Mouse (Mus musculus) spleen, adult 2 months (tissue): ENCODE measurements around the gene Slc6a17. TPM values are rescaled to one million over a fixed set of nuclear protein-coding genes. Genes with fewer than 3 reads are reported as not detected.

Experiments used
- DNase-seq, 2 experiments: peaks; one replicate each; pipeline versions ENCODE4 v3.0.0 to v3.0.0-alpha.2; 2012 to 2021; ENCODE audit warnings: low spot score in 2 of 2, low read depth in 1 of 2
- H3K27ac ChIP-seq: fragments of 200-500 bp; 2 replicates; pipeline ENCODE4 v1.5.1; 2012; ENCODE audit warnings: low read length, inconsistent platforms; ENCODE audit not compliant: insufficient read depth
- H3K27me3 ChIP-seq: fragments of 200-500 bp; 2 replicates; pipeline ENCODE4 v1.6.1; 2012; ENCODE audit warnings: mild to moderate bottlenecking, moderate library complexity, low read length, inconsistent platforms; ENCODE audit not compliant: control insufficient read depth, insufficient read depth
- H3K36me3 ChIP-seq: fragments of 200-500 bp; 2 replicates; pipeline ENCODE4 v1.6.1; 2012; ENCODE audit warnings: mild to moderate bottlenecking, low read length, inconsistent platforms; ENCODE audit not compliant: control insufficient read depth, insufficient read depth
- H3K4me1 ChIP-seq: fragments of 200-500 bp; 2 replicates; pipeline ENCODE4 v1.6.1; 2011; ENCODE audit warnings: inconsistent platforms; ENCODE audit not compliant: control insufficient read depth, insufficient read depth, insufficient read length
- H3K4me3 ChIP-seq: fragments of 200-500 bp; 2 replicates; pipeline ENCODE4 v1.5.1; 2011; ENCODE audit warnings: mild to moderate bottlenecking, inconsistent platforms; ENCODE audit not compliant: insufficient read depth, insufficient read length; ENCODE audit errors: extremely low read depth
- CTCF ChIP-seq: fragments of 200-500 bp; IDR thresholded peaks from 2 replicates; pipeline ENCODE4 v1.5.1; 2011; ENCODE audit warnings: mild to moderate bottlenecking, inconsistent platforms; ENCODE audit not compliant: insufficient read depth, insufficient read length, insufficient replicate concordance; ENCODE audit errors: extremely low read depth
- POLR2A ChIP-seq: fragments of 200-500 bp; IDR thresholded peaks from 2 replicates; pipeline ENCODE4 v1.6.1; 2011; ENCODE audit warnings: low read depth, low read length, inconsistent platforms
- whole genome bisulfite sequencing: fragments of 180-500 bp; shearing (Covaris S2); methylation state at CpG from one replicate; pipeline ENCODE4 v1.1.7; 2018; 5-methylcytosine and 5-hydroxymethylcytosine counted together
- polyA plus RNA-seq: library from polyadenylated mRNA; depleted of rRNA; stranded (reverse); fragments of >200 nt; gene quantifications from 2 replicates; pipeline ENCODE4 v1.2.3, GENCODE M21; 2012

The Slc6a17 gene
- polyA plus RNA-seq, 1 experiment = 0.29 TPM

GRCm38 (mm10) chr3:107508696-107509095 lies 9.1 kb downstream of the Slc6a17 start:
- no peak overlapping the region for H3K4me3 ChIP-seq
- H3K27me3 ChIP-seq = no peaks in the 10 kb centered on the region
- H3K27ac ChIP-seq = no peak overlapping the region
- 70% methylated on average over 8 of the region's 8 CpGs for WGBS
- no peaks in the 10 kb centered on the region for H3K36me3 ChIP-seq
- TF ChIP-seq CTCF (no peak), POLR2A (no peak)
- DNase-seq = no peak
- H3K4me1 ChIP-seq = no peaks in the 10 kb centered on the region

GRCm38 (mm10) chr3:107507966-107508365 lies 9.9 kb downstream of the Slc6a17 start:
- Histone ChIP-seq H3K27me3 (no peaks in the 10 kb centered on the region), H3K4me1 (no peaks in the 10 kb centered on the region), H3K27ac (no peak overlapping the region), H3K4me3 (no peak overlapping the region), H3K36me3 (no peaks in the 10 kb centered on the region)
- WGBS = 84% methylated on average over 9 of the region's 9 CpGs
- no peak for DNase-seq
- TF ChIP-seq POLR2A = no peak
- TF ChIP-seq CTCF = no peak

- Histone ChIP-seq H3K27ac (no peak overlapping the region), H3K4me3 (no peak overlapping the region), H3K27me3 (no peaks in the 10 kb centered on the region), H3K36me3 (no peaks in the 10 kb centered on the region), H3K4me1 (no peaks in the 10 kb centered on the region)
- TF ChIP-seq CTCF (no peak), POLR2A (no peak)
- no peak for DNase-seq
- WGBS = 80% methylated on average over 4 of the region's 4 CpGs
Observed at GRCm38 (mm10) chr3:107506531-107506930, 11.3 kb downstream of the Slc6a17 start.

GRCm38 (mm10) chr3:107505464-107506367 lies 12.1 kb downstream of the Slc6a17 start:
- no peak overlapping the region for H3K4me3 ChIP-seq
- no peaks in the 10 kb centered on the region for H3K36me3 ChIP-seq
- H3K27me3 ChIP-seq = no peaks in the 10 kb centered on the region
- WGBS = 82% methylated on average over 4 of the region's 4 CpGs
- H3K4me1 ChIP-seq = no peaks in the 10 kb centered on the region
- TF ChIP-seq CTCF (no peak), POLR2A (no peak)
- H3K27ac ChIP-seq = no peak overlapping the region
- no peak for DNase-seq

- no peaks in the 10 kb centered on the region for H3K27me3 ChIP-seq
- no peaks in the 10 kb centered on the region for H3K36me3 ChIP-seq
- no peak overlapping the region for H3K27ac ChIP-seq
- no peaks in the 10 kb centered on the region for H3K4me1 ChIP-seq
- whole genome bisulfite sequencing = 69% methylated on average over 1 of the region's 1 CpGs
- TF ChIP-seq CTCF (no peak), POLR2A (no peak)
- H3K4me3 ChIP-seq = no peak overlapping the region
- DNase-seq = no peak
Observed at GRCm38 (mm10) chr3:107504542-107504941, 13.3 kb downstream of the Slc6a17 start.

- no peak overlapping the region for H3K27ac ChIP-seq
- H3K4me1 ChIP-seq = no peaks in the 10 kb centered on the region
- H3K4me3 ChIP-seq = no peak overlapping the region
- 75% methylated on average over 2 of the region's 2 CpGs for WGBS
- H3K27me3 ChIP-seq = no peaks in the 10 kb centered on the region
- DNase-seq = no peak
- H3K36me3 ChIP-seq = no peaks in the 10 kb centered on the region
- TF ChIP-seq CTCF = no peak
- TF ChIP-seq POLR2A = no peak
Observed at GRCm38 (mm10) chr3:107503716-107504115, 14.1 kb downstream of the Slc6a17 start.

- H3K4me3 ChIP-seq = no peak overlapping the region
- 75% methylated on average over 7 of the region's 7 CpGs for WGBS
- no peaks in the 10 kb centered on the region for H3K4me1 ChIP-seq
- no peaks in the 10 kb centered on the region for H3K36me3 ChIP-seq
- TF ChIP-seq CTCF = no peak
- TF ChIP-seq POLR2A = no peak
- DNase-seq = no peak
- no peaks in the 10 kb centered on the region for H3K27me3 ChIP-seq
- H3K27ac ChIP-seq = no peak overlapping the region
Observed at GRCm38 (mm10) chr3:107501702-107502151, 16.1 kb downstream of the Slc6a17 start.
